Mouse (Mus musculus) kidney, adult 2 months (tissue): ENCODE measurements around the gene Hoxa5. TPM values are rescaled to one million over a fixed set of nuclear protein-coding genes. Genes with fewer than 3 reads are reported as not detected.

Source experiments
- DNase-seq: peaks from one replicate; pipeline ENCODE4 v3.0.0; 2021
- H3K27ac ChIP-seq: fragments of 200-500 bp; 2 replicates; pipeline ENCODE4 v1.5.1; 2012; ENCODE audit warnings: low read depth, low read length, control low read depth, inconsistent platforms; ENCODE audit not compliant: insufficient read depth
- H3K27me3 ChIP-seq: fragments of 200-500 bp; replicated peaks from 2 replicates; pipeline ENCODE4 v1.6.1; 2012; ENCODE audit warnings: mild to moderate bottlenecking, moderate library complexity, low read length, inconsistent platforms; ENCODE audit not compliant: control insufficient read depth, insufficient read depth
- H3K36me3 ChIP-seq: fragments of 200-500 bp; 2 replicates; pipeline ENCODE4 v1.6.1; 2012; ENCODE audit warnings: mild to moderate bottlenecking, moderate library complexity, low read length, inconsistent platforms; ENCODE audit not compliant: control insufficient read depth, insufficient read depth
- H3K4me1 ChIP-seq: fragments of 200-500 bp; 2 replicates; pipeline ENCODE4 v1.6.1; 2011; ENCODE audit warnings: low read length; ENCODE audit not compliant: control insufficient read depth, insufficient read depth
- H3K4me3 ChIP-seq: fragments of 200-500 bp; 2 replicates; pipeline ENCODE4 v1.5.1; 2011; ENCODE audit warnings: mild to moderate bottlenecking, low read depth, low read length, control low read depth; ENCODE audit not compliant: insufficient read depth
- CTCF ChIP-seq: fragments of 200-500 bp; conservative IDR thresholded peaks from 2 replicates; pipeline ENCODE4 v1.5.1; 2011; ENCODE audit warnings: low read depth, mild to moderate bottlenecking, control low read depth, low read length, moderate library complexity, mixed read lengths; ENCODE audit not compliant: insufficient read depth, insufficient read length
- POLR2A ChIP-seq: fragments of 200-500 bp; IDR thresholded peaks from one replicate; pipeline ENCODE4 v1.6.1; 2011; ENCODE audit warnings: low read depth, low read length, control low read depth
- WGBS: fragments of 180-500 bp; shearing (Covaris S2); methylation state at CpG from one replicate; pipeline ENCODE4 v1.1.7; 2018; 5-methylcytosine and 5-hydroxymethylcytosine counted together
- polyA plus RNA-seq: library from polyadenylated mRNA; depleted of rRNA; stranded (reverse); fragments of >200 nt; gene quantifications from 2 replicates; pipeline ENCODE4 v1.2.3, GENCODE M21; 2012

Hoxa5 gene
- polyA plus RNA-seq, 1 experiment, result 6.9 TPM

- H3K4me1 ChIP-seq, result 0 out of 2 replicates have a peak, but pooled peaks cover 2% of the 10 kb centered on the region
- no peak overlapping the region for H3K4me3 ChIP-seq
- peaks cover 5% of the 10 kb centered on the region; the same call in 1 of the 2 replicates for H3K36me3 ChIP-seq
- TF ChIP-seq POLR2A (no peak), CTCF (no peak)
- 74% methylated on average over 10 of the region's 10 CpGs for WGBS
- no peaks in the 10 kb centered on the region for H3K27me3 ChIP-seq
- H3K27ac ChIP-seq, result no peak overlapping the region
- DNase-seq, result no peak
These were observed 3.6 kb downstream of the Hoxa5 start for GRCm38 (mm10) chr6:52200751-52201250.

- Histone ChIP-seq H3K27ac (peak overlapping the region; percentile 20; the same call in 1 of the 2 replicates), H3K4me1 (0 out of 2 replicates have a peak, but pooled peaks cover 2% of the 10 kb centered on the region), H3K4me3 (no peak overlapping the region), H3K27me3 (no peaks in the 10 kb centered on the region), H3K36me3 (peaks cover 4% of the 10 kb centered on the region; the same call in 1 of the 2 replicates)
- TF ChIP-seq POLR2A (no peak), CTCF (no peak)
- WGBS, result 63% methylated on average over 30 of the region's 30 CpGs
- DNase-seq, result peak; percentile 33
These were observed 4.2 kb downstream of the Hoxa5 start for GRCm38 (mm10) chr6:52200073-52200750.

GRCm38 (mm10) chr6:52197271-52197670, 7.1 kb downstream of the Hoxa5 start:
- no peak overlapping the region for H3K27ac ChIP-seq

GRCm38 (mm10) chr6:52196811-52197210, 7.6 kb downstream of the Hoxa5 start:
- peaks cover 14% of the 10 kb centered on the region for H3K4me1 ChIP-seq
- H3K36me3 ChIP-seq, result peaks cover 2% of the 10 kb centered on the region; the same call in 1 of the 2 replicates
- DNase-seq, result peak; percentile 7
- 0 out of 2 replicates have a peak overlapping the region, but pooled peaks have one; percentile 5 for H3K27ac ChIP-seq
- TF ChIP-seq CTCF (no peak), POLR2A (no peak)
- 50% methylated on average over 9 of the region's 9 CpGs for WGBS
- H3K4me3 ChIP-seq, result no peak overlapping the region
- no peaks in the 10 kb centered on the region for H3K27me3 ChIP-seq

More at GRCm38 (mm10) chr6:52197271-52197670, 7.1 kb downstream of the Hoxa5 start:
- H3K4me1 ChIP-seq, result peaks cover 10% of the 10 kb centered on the region
- H3K27me3 ChIP-seq, result no peaks in the 10 kb centered on the region
- H3K4me3 ChIP-seq, result no peak overlapping the region
- TF ChIP-seq POLR2A (no peak), CTCF (peak; percentile 66)
- H3K36me3 ChIP-seq, result peaks cover 2% of the 10 kb centered on the region; the same call in 1 of the 2 replicates
- peak; percentile 78 for DNase-seq
- WGBS, result 12% methylated on average over 10 of the region's 10 CpGs

GRCm38 (mm10) chr6:52194690-52195089, 9.7 kb downstream of the Hoxa5 start:
- Histone ChIP-seq H3K4me3 (no peak overlapping the region), H3K27me3 (no peaks in the 10 kb centered on the region), H3K4me1 (peaks cover 23% of the 10 kb centered on the region), H3K36me3 (no peaks in the 10 kb centered on the region), H3K27ac (no peak overlapping the region; the same call in 1 of the 2 replicates)
- peak; percentile 59 for DNase-seq
- TF ChIP-seq CTCF, result no peak
- TF ChIP-seq POLR2A, result no peak
- 46% methylated on average over 10 of the region's 10 CpGs for WGBS

- Histone ChIP-seq H3K4me1 (peaks cover 28% of the 10 kb centered on the region), H3K36me3 (no peaks in the 10 kb centered on the region), H3K4me3 (peak overlapping the region; percentile 83), H3K27me3 (no peaks in the 10 kb centered on the region), H3K27ac (peak overlapping the region; percentile 27)
- 2% methylated on average over 42 of the region's 55 CpGs for WGBS
- TF ChIP-seq CTCF (no peak), POLR2A (peak; percentile 26)
- DNase-seq, result peak; percentile 95
These were observed 12.4 kb downstream of the Hoxa5 start for GRCm38 (mm10) chr6:52191860-52192550.
